Mouse (Mus musculus) kidney, postnatal 0 days (tissue): Measurements from ENCODE around the gene Slc25a10. TPM values are rescaled to one million over a fixed set of nuclear protein-coding genes. Genes with fewer than 3 reads are reported as not detected.

Source experiments
- ATAC-seq: fragments of 200-750 bp; cut with Nextera tagmentation; replicated peaks from 2 replicates; pipeline ENCODE4 v1.8.0; 2017; ENCODE audit warnings: low read depth, moderate number of reproducible peaks, moderate TSS enrichment, moderate library complexity; ENCODE audit not compliant: low FRiP score
- DNase-seq: peaks from one replicate; pipeline ENCODE4 v3.0.0-alpha.2; 2016; ENCODE audit warnings: low spot score
- H3K27ac ChIP-seq: fragments of 300-500 bp; sonication (generic); 2 replicates; pipeline ENCODE4 v1.5.1; 2014; ENCODE audit warnings: mild to moderate bottlenecking
- H3K27me3 ChIP-seq: fragments of 300-500 bp; sonication (generic); 2 replicates; pipeline ENCODE4 v1.6.1; 2014; ENCODE audit warnings: low read length, mixed read lengths; ENCODE audit not compliant: insufficient read depth
- H3K36me3 ChIP-seq: fragments of 300-500 bp; sonication (generic); 2 replicates; pipeline ENCODE4 v1.6.1; 2014; ENCODE audit warnings: low read length, mixed read lengths; ENCODE audit not compliant: insufficient read depth
- H3K4me1 ChIP-seq: fragments of 300-500 bp; sonication (generic); replicated peaks from 2 replicates; pipeline ENCODE4 v1.6.1; 2014; ENCODE audit warnings: antibody characterized with exemption, low read length, mixed read lengths; ENCODE audit not compliant: insufficient read depth
- H3K4me2 ChIP-seq: fragments of 300-500 bp; sonication (generic); 2 replicates; pipeline ENCODE4 v1.6.1; 2014; ENCODE audit warnings: mild to moderate bottlenecking, low read length, moderate library complexity, mixed read lengths
- H3K4me3 ChIP-seq: fragments of 300-500 bp; sonication (generic); replicated peaks from 2 replicates; pipeline ENCODE4 v1.5.1; 2014; ENCODE audit warnings: low read depth, low read length
- H3K9ac ChIP-seq: fragments of 300-500 bp; sonication (generic); 2 replicates; pipeline ENCODE4 v1.6.1; 2014; ENCODE audit warnings: low read depth, low read length
- H3K9me3 ChIP-seq: fragments of 300-500 bp; sonication (generic); replicated peaks from 2 replicates; pipeline ENCODE4 v1.6.1; 2016; ENCODE audit warnings: low read length, inconsistent platforms, mixed read lengths
- CTCF ChIP-seq: IDR thresholded peaks from 2 replicates; pipeline ENCODE4 v1.5.1; 2016; ENCODE audit warnings: antibody characterized with exemption, low read depth, mild to moderate bottlenecking, moderate library complexity
- WGBS: fragments of 180-500 bp; shearing (Covaris S2); extraction: QIAGEN DNeasy Blood & Tissue Kit; methylation state at CpG from one replicate; pipeline ENCODE4 v1.1.7; 2014; 5-methylcytosine and 5-hydroxymethylcytosine counted together
- polyA plus RNA-seq: library from polyadenylated mRNA; unstranded; fragments of >200 nt; fragmentation: Nextera tagmentation; extraction: Ambion mirVana; gene quantifications from 2 replicates; pipeline ENCODE4 v1.2.1, GENCODE M21; 2015

Slc25a10 gene
- 121 and 132 TPM in 2 replicates for polyA plus RNA-seq

DNA sequence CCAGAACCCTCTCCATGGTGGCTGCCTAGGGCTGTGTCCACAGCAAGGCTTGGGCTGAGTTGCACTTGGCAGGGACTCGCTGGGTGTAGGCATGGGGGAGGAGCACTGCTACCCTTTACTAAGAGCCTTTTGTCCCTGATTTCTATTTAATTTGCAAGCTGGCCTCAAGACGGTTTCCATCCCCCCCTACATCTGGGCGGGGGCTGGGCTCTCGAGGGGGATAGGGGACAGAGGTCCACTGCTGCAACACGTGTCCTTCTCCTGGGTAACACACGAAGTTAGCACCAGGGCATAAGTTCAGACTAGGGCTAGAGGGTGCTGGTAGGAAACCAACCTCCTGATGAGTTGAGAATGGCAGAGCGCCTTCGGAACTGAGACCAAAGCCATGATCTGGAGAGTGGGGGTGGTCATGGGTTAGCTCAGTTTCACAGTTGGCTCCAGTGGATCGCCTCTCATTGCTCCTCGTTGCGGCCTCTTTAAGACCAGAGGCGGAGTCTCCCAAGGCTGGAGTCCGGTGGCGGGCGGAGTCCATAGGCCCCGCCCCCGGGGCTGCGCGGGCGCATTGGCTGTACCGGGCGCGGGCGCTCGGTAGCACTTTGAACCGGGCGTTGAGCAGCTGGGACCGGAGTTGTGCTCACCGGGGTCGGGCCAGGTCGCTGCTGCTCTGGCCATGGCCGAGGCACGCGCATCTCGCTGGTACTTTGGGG is at the start of gene Slc25a10:
Gene Slc25a10 (plus strand): TSS at position 524 of the 707 bp plus-strand sequence.
- H3K4me1 ChIP-seq: peaks cover 19% of the 10 kb centered on the region
- H3K27me3 ChIP-seq: no peaks in the 10 kb centered on the region
- no peak; the same call in 1 of the 2 replicates for TF ChIP-seq CTCF
- H3K36me3 ChIP-seq: peaks cover 45% of the 10 kb centered on the region
- WGBS: 0% methylated on average over 35 of the region's 35 CpGs
- peak; percentile 95 for DNase-seq
- H3K4me3 ChIP-seq: peak within 1 kb of the TSS; percentile 91
- H3K4me2 ChIP-seq: peak within 1 kb of the TSS; percentile 96
- H3K27ac ChIP-seq: peak within 1 kb of the TSS; percentile 95
- H3K9ac ChIP-seq: peak within 1 kb of the TSS; percentile 87
- ATAC-seq: peak; percentile 72
- no peaks in the 10 kb centered on the region for H3K9me3 ChIP-seq

DNA sequence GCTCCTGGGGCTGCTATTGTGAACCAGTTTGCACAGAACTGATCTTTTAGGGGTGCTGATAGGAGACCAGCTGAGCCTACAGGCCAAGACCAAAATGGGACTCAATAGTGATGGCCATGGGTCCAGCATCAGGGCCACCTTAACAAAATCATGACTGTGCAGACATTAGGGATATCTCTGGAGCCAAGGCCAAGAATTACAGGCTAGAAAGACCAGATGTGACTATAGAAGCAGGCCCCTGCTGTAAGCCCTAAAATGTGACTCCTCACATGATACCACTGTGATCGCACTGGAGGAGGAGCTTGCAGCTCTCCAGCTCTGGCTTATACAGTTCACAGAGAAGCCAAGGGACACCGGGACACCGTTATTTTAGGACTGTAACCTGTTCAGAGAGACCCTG is 49.3 kb upstream of the Slc25a10 start, which contains the start of gene Tspan10:
Gene Tspan10 (plus strand): TSS at position 301 of the 400 bp plus-strand sequence.
- Histone ChIP-seq H3K36me3 (no peaks in the 10 kb centered on the region), H3K9me3 (no peaks in the 10 kb centered on the region), H3K27ac (no peak within 1 kb of the TSS), H3K4me3 (no peak within 1 kb of the TSS), H3K9ac (no peak within 1 kb of the TSS), H3K27me3 (no peaks in the 10 kb centered on the region), H3K4me1 (no peaks in the 10 kb centered on the region), H3K4me2 (no peak within 1 kb of the TSS)
- ATAC-seq: no peak
- TF ChIP-seq CTCF: no peak
- DNase-seq: no peak
- 96% methylated on average over 3 of the region's 3 CpGs for WGBS

DNA sequence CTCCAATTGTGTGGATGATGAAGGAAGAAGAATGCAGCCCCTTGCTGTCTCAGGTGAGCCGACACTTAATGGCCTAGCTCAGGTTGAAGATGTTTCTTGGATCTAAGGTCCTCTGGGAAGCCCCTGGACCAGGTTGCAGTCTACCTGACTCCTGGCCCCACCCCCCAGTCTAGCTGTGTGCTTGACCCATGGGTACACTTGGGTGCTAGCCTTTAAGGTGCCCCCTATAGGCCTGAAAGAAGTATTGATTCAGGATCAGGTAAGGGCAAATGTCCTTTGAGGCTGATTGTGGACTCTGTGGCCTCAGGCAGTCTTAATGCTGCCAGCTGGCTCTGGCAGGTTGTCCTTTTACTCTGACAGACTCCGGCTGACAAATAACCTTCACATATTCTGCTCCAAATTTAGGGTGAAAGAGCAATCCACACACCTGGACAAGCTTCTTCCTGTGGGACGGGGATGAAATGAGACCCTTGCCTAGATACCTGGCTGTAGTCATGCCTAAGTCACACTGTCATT is 48.8 kb upstream of the Slc25a10 start:
- ATAC-seq: no peak
- Histone ChIP-seq H3K27me3 (no peaks in the 10 kb centered on the region), H3K4me1 (no peaks in the 10 kb centered on the region), H3K4me3 (no peak overlapping the region), H3K9me3 (no peaks in the 10 kb centered on the region), H3K36me3 (no peaks in the 10 kb centered on the region), H3K4me2 (no peak overlapping the region), H3K9ac (no peak overlapping the region), H3K27ac (no peak overlapping the region)
- DNase-seq: no peak
- WGBS: 88% methylated on average over 3 of the region's 3 CpGs
- no peak for TF ChIP-seq CTCF

DNA sequence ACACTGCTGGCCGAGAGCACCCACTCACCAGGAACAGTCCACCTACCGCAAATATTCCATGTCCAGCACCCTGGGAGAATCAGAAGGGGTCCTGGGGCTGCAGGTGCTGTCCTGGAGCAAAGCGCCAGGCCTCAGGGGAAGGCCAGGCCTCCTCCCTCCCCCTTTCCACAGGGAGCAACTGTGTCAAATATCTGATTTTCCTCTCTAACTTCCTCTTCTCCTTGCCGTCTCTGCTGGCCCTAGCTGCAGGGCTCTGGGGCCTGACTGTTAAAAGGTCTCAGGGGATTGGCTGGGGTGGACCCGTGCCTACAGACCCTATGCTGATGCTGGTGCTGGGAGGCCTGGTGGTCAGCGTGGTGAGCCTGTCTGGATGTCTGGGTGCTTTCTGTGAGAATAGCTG is 47.5 kb upstream of the Slc25a10 start:
- no peak overlapping the region for H3K9ac ChIP-seq
- 68% methylated on average over 6 of the region's 6 CpGs for WGBS

DNA sequence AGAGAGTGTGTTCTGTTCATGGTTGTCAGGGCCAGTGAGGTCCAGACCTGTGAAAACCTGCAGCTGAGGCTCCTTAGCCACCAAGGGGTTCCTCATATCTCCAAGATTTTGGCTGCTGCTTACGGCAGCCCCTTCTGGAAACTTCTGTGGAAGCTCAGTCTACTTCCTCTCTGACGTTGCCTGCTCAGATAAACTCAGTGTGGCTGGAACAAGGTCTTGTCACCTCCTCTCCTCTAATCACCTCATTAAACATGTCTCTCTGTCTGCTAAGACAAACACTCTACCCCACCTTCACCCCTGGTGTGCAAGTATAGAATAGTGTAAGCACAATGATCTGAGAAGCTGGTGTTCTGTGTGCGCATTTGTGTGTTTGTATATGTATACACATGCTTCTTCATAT is 46.2 kb upstream of the Slc25a10 start:
- Histone ChIP-seq H3K4me3 (no peak overlapping the region), H3K27ac (no peak overlapping the region), H3K4me1 (no peaks in the 10 kb centered on the region; the same call in 1 of the 2 replicates), H3K27me3 (no peaks in the 10 kb centered on the region), H3K9me3 (no peaks in the 10 kb centered on the region), H3K9ac (no peak overlapping the region), H3K4me2 (no peak overlapping the region), H3K36me3 (no peaks in the 10 kb centered on the region)
- DNase-seq (no peak), ATAC-seq (no peak)
- 56% methylated on average over 3 of the region's 3 CpGs for WGBS
- no peak for TF ChIP-seq CTCF

More for the DNA sequence above, 47.5 kb upstream of the Slc25a10 start:
- ATAC-seq: no peak
- no peaks in the 10 kb centered on the region for H3K36me3 ChIP-seq
- H3K4me3 ChIP-seq: no peak overlapping the region
- no peak for TF ChIP-seq CTCF
- no peak for DNase-seq
- no peaks in the 10 kb centered on the region; the same call in 1 of the 2 replicates for H3K4me1 ChIP-seq
- H3K9me3 ChIP-seq: no peaks in the 10 kb centered on the region
- no peak overlapping the region for H3K4me2 ChIP-seq
- no peak overlapping the region for H3K27ac ChIP-seq
- H3K27me3 ChIP-seq: no peaks in the 10 kb centered on the region

DNA sequence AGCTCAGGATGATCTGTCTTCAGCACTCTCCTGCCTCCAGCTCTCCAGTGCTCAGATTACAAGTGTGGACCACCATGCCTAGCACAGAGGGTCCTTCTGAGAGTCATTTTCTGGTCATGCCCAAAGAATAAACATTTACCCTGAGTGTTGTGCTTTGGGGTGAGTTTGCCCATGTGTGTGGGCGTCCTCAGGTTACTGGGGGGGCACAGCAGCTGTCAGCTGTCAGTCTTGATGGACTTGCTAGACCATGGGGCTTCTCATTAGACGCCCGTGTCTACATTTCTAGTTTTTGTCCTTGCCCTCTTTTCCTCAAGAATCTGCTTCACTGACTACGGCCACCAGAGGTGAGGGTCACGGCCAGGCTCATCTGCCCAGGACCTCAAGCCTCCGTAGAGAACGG is 44.5 kb upstream of the Slc25a10 start:
- no peak overlapping the region for H3K4me2 ChIP-seq
- H3K9me3 ChIP-seq: no peaks in the 10 kb centered on the region
- no peak overlapping the region for H3K9ac ChIP-seq
- no peaks in the 10 kb centered on the region for H3K27me3 ChIP-seq
- ATAC-seq (no peak), DNase-seq (no peak)
- no peak overlapping the region for H3K27ac ChIP-seq
- no peaks in the 10 kb centered on the region; the same call in 1 of the 2 replicates for H3K4me1 ChIP-seq
- H3K36me3 ChIP-seq: no peaks in the 10 kb centered on the region
- no peak for TF ChIP-seq CTCF
- WGBS: 52% methylated on average over 7 of the region's 7 CpGs
- no peak overlapping the region for H3K4me3 ChIP-seq
